Mouse (Mus musculus) forelimb bud, embryonic 11.5 days (tissue): Measurements from ENCODE around the gene Snx29.
"Not testable (repeated sequence)": the region's sequence is repeated elsewhere in the genome, so short reads cannot be mapped to it uniquely, and the experiment has no call there.

Experiments used
- DNase-seq: peaks from one replicate; pipeline ENCODE4 v3.0.0-alpha.2; 2012; ENCODE audit warnings: low read depth, low spot score

Snx29 gene

DNA sequence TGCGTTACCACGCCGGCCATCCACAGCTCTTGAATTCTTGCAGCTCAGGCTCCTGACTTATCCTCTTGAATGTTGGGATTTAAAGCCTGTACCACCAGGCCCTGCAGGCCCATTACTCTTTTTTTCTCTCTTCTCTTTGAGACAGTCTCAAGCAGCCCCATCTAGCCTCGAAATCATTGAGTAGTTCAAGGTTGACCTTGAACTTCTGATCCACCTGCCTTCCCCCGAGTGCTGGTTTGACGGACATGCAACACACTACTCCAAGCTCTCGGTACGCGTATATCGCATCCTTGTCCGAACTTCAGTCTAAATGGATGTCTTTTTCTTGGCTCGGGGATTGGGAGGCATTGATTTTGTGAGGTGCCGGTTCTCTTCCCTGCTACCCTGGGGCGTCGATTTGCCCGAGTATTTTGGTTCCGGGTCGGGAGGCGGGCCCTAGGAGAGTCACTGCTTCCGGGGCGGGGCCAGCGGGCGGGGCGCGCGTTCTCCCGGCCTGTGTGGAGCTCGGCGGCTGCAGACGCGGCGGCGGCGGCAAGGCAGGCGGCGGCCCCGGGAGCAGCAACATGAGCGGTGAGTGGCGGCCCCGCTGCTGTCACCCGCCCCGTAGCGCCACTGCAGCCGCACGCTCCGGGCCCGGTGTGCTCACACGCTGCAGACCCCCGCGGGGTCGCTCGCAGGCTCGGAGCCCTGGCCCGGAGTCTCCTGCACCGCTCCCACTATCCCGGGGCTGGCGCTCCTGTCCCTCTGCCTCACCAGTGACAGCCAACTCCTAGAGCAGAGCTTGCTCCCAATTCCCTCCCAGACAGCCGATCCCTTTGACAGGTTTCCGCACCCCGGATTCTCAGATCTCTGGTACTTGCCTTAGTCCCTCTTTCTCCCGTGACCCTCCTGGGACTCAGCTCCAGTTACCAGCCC, at the start of gene Snx29:
TSS of gene Snx29 (plus strand) at position 500 of the 915 bp plus-strand sequence.
- DNase-seq = peak; percentile 78

- no peak for DNase-seq
These were observed 45.8 kb upstream of the Snx29 start for GRCm38 (mm10) chr16:11276888-11277287.

GRCm38 (mm10) chr16:11278778-11279177, 43.9 kb upstream of the Snx29 start:
- DNase-seq = no peak

DNA sequence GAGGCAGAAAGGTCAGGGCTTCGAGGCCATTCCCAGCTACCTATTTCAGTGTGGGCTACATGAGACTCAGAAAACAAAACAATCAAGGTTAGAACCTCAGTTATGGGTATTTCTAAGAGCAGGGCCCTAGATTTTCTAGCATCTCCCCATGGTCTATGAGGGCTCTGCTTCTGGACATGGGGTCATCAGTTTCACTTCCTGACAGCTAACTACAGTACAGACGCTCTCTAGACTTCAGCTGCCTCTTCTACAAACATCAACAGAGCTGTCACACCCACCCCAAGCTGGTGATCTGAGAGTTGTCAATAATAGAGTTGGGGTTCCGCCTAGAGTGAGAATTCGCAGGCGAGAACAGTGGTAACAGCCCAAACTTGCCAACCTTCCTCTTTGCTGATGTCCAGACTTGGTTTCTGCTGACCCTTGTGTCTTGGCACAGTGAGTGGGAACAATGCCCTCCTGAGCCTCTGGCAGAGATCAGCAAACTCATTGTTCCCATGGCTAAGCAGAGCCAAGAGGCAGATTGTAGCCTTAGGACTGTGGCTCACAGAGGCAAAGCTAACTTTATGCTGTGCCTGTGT, 40.0 kb upstream of the Snx29 start:
- no peak for DNase-seq

- no peak for DNase-seq
These were observed 37.8 kb upstream of the Snx29 start for GRCm38 (mm10) chr16:11284881-11285280.

DNA sequence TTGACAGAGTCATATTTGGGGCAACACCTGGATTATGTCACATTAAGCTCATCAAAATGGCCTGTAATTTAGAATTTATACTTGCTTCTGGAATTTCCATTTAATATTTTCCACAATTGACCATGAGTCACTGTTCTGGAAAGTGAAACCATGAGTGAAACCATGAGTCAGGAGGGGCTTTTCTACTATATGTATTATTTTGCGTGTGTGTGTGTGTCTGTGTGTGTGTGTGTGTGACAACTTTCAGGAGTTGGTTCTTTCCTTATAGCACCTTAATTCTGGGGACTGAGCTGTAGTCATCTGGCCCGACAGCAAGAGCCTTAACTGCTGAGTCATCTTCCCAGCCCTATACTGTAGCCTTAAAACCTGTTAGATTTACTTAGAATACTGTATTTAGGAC, 36.8 kb upstream of the Snx29 start:
- DNase-seq = no peak

DNA sequence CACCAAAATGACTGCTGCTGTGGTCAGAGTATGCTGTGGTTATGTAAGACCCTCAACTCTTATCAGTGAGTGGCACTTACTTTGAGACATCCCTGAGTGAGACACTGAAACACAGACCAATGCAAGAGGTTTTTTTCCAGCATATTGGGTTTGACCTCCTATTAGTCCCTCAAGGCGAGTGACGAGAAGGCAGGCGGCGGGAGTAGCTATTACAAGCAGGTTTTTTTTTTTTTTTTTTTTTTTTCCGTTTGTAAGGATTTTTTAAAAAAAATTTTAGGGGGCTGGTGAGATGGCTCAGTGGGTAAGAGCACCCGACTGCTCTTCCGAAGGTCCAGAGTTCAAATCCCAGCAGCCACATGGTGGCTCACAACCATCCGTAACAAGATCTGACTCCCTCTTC, 33.8 kb upstream of the Snx29 start:
- not testable (repeated sequence) for DNase-seq

DNA sequence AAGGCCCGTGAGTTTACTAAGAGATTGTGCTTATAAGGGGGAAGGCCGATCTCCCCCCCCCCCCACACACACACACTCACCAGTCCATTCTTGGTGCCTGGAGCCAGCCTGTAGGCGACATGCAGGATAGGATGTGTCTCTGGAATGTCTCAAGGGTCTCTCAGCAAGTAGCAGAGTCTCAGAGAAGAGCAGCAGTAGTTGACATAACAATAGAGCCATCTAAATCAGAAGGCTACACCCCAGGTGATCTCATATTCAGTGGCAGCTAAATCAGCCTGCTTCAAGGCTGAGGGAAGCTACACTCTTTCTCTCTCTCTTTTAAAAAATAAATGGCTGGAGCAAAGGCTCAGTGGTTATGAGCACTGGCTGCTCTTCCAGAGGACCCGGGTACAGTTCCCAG, 27.1 kb upstream of the Snx29 start:
- not testable (repeated sequence) for DNase-seq

DNA sequence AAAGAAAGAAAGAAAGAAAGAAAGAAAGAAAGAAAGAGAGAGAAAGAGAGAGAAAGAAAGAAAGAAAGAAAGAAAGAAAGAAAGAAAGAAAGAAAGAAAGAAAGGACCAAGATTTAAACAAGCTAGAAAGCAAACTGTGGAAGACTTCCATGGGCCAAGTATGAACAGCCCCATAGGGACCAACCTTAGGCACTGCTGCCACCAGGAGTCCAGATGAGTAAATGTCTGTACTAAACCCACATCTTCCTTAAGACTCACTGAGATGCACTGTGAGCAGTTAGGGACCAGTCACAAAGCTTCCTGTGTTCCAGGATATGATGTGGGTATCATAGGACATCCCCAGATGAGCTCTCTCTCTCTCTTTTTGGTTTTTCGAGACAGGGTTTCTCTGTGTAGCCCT, 25.0 kb upstream of the Snx29 start:
- not testable (repeated sequence) for DNase-seq

DNA sequence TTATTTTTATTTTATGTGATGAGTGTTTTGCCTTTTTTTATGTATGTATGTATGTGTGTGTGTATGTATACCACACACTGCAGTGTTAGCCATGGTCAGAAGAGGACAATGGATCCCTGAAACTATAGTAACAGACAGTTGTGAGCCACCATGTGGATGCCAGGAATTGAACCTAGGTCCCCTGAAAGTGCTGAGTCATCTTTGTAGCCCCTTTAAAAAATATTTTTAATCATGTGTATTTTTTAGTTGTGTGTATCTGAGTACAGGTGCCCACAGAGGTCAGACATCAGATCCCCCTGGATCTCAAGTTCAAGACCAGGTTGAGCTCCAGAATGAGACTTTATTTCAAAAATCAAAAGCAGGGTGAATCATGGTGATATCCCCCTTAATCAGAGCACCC, 19.0 kb upstream of the Snx29 start:
- DNase-seq = no peak

DNA sequence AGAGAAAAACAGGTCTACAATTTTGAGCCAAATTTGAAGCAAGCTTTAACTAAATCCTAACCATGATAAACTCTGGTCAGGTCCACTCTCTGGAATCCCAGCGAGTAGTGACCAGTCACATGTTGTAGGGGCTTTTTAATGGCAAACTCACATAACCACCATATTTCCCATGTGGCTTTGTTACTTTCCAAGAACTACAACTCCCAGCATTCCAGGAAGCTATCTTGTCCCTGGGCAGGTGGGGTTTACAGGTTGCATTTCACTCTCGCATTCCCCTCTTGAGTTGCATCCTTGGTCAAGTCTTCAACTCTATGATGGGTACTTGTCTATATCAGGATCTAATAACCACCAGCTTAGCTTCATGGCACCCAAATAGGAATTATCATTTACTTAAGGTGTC, 17.2 kb upstream of the Snx29 start:
- no peak for DNase-seq

- DNase-seq = no peak
These were observed 9.2 kb upstream of the Snx29 start, which contains the start of gene Tnfrsf17 for GRCm38 (mm10) chr16:11313512-11313911. Gene Tnfrsf17, plus strand, starts transcription at chr16:11313812.

GRCm38 (mm10) chr16:11315786-11316320, 6.9 kb upstream of the Snx29 start:
- DNase-seq = no peak

GRCm38 (mm10) chr16:11316748-11317147, 6.0 kb upstream of the Snx29 start:
- DNase-seq = no peak

GRCm38 (mm10) chr16:11317324-11317723, 5.4 kb upstream of the Snx29 start:
- DNase-seq = peak; percentile 80

- no peak for DNase-seq
These were observed 780 bp downstream of the Snx29 start for GRCm38 (mm10) chr16:11323324-11324051.

DNA sequence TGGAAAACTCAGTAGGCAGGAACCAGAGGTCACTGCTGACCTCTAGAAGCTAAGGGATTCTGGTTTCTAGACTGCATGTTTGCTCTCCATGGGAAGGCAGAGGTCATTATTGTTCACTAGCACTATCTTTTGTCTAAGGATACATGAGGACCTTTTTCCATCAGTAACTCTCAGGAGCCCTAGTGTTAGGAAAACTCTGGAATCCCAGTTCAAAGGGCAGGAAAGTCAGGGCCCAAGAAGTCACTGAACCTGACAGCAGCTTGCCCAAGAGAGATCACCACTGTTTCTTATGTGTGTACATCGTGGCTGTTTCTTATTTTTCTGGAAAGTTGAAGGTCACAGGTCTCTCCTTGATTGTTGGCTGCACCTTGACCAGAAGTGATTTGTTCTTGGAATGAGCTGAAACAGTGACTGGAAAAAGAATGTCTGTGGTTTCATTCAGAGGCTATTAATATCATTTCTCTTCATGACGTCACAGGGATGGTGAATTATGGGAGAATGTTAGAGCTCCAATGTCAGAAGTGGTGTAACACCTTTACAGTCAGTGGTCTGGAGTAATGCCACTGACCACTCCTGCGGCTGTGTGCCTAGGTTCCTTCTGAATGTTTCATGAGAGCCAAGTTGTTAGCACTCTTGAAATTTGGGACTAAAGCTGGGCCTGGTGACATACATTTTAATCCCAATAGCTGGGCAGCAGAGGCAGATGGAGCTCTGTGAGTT, 7.5 kb downstream of the Snx29 start:
- no peak for DNase-seq

- no peak for DNase-seq
These were observed 8.3 kb downstream of the Snx29 start for GRCm38 (mm10) chr16:11331030-11331429.

DNA sequence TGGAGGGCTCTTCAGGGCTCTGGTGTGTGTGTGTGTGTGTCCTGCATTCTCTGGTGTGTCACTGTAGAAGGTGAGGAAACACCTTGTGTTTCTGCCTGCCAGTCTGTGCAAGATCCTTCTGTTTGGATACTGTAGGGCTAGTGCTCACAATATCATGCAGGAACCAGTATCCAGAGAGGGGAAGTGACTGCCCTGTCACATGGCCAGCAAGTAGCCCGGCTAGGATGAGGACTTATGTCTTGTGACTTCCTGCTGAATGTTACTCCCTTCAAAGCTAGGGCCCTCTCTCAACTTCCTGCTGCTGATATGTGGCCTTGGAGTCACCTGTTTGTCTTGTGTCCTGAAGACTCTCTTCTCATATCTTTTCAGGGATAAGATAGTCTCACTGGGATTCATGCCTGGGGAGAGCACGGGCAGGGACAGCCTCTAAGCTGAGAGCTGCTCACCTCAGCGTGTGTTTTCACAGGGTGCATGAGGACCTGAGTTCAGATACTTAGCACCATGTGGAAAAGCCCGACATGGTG, 20.6 kb downstream of the Snx29 start:
- no peak for DNase-seq

DNA sequence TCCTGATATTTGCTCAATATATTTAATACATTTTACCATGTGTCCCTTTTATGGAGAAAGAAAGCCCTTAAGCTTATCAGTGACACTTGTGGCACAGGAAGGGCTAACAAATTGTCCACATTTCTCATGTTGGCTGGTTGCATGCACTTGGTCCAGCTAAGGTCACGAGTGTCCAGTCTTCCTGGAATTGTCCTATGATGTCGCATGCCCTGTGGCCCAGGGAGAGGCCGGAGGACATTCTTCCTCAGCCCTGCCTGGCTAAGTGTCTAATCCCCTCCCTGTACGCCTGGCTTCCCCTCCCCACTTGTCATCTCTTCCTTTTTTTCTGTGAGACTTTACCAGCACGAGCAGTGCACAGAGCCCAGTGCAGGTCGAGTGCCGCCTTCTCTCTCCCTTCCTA, 29.2 kb downstream of the Snx29 start:
- DNase-seq = no peak

GRCm38 (mm10) chr16:11359173-11359572, 36.5 kb downstream of the Snx29 start:
- no peak for DNase-seq
